Mouse (Mus musculus): ENCODE results near the gene Lrrc46.

The Lrrc46 gene

DNA sequence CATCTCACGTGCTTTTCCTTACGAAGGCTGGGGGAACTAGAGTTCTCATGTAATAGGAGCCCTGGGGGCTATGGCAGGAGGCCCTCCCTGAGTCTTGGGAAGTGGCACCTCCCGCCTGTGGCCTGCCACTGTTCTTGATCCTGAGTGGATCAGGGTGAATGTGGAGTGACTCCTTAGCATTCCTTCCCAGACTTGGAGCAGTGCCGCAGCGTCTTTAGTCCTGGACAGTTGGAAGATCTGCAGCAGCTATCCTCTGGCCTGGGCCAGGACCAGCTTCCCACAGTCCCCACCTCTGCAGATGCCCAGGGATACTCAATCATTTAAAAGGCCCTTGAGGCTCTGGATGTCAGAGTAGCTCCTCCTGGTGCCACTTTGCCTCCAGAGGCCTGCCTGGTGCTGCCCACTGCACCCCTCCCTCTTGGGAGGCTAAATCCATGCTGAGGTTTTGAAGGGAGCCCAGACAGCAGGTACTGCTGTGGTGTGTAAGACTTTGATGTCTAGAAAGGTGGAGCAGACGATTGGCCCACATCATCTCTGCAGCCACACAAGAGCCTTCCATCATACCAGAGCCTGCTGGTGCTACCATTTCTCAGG lies 8.4 kb upstream of the Lrrc46 start:
- DNase-seq: no peak

GRCm38 (mm10) chr11:97048090-97048650 lies 7.0 kb upstream of the Lrrc46 start:
- DNase-seq: no peak

DNA sequence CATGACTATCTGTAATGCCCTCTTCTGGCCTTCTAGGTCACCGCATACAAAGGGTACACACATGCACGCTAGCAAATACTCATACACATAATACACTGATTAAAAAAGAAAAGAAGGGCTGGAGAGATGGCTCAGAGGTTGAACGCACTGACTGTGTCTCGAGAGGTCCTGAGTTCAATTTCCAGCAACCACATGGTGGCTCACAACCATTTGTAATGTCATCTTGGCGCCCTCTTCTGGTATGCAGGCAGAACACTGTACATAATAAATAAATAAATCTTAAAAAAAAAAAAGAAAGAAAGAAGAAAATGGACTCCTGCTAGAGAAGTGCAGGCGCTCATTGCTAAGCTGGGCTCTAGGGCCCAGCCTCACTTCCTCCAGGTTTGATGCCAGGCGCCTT lies 4.7 kb upstream of the Lrrc46 start:
- DNase-seq: no peak

DNA sequence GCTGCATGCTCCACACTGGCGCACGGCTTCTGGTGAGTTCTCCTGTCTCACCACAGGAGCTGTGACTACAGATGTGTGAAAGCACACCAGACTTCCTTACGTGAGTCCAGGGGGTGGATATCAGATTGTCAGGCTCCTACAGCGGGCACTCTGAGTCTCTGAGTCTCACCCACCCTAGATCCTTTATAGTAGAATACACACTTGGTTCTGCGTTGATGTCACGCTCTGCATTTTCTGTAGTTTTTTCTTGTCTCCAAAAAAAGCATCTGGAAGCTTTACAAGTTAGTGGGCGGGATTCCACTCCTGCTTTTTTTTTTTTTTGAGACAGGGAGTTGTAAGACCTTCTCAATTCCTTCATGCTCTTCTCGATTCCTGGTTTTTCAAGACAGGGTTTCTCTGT lies 3.7 kb upstream of the Lrrc46 start:
- DNase-seq: no peak

GRCm38 (mm10) chr11:97040301-97041021 lies 746 bp downstream of the Lrrc46 start:
- no peak for DNase-seq

DNA sequence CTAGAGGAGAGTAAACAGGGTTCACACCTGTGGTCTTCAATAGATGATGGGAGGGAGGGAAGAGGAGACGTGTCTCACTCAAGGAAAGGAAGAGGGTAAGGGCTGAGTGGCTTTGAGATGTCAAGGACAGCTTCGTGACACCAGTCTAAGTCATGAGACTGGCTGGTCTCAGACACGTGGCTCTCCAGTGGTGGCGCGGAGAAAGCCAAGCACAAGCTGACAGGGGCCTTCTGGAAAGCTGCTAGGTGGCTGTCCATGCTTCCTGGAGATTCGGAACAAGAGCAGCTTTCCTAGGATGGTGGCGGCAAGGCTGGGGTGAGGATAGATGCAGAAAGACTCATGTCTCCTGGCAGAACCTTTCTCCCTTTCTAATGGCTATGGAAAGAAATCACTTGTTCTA lies 2.3 kb downstream of the Lrrc46 start:
- no peak for DNase-seq

- peak; percentile 47 to 63 for DNase-seq
Observed at GRCm38 (mm10) chr11:97036141-97036540, 5.1 kb downstream of the Lrrc46 start.

DNA sequence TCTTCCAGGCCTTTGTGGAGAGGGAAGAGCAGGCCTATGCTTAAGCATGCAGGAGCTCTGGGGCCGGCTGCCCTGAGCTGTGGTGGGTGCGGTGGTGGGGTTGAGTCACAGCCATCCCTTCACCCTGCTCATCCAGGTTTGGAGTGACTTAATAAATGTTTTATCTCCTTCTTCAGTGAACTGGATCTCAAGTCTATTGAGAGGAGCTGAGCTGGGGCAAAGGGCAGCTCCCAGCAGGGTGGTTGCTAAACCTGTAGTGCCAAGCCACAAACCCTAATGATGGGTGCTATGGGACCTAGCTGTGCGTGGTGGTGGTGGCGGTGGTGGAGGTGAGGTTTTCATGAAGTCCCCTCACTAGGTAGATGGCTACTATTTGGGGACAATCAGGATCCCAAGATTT lies 7.4 kb downstream of the Lrrc46 start:
- no peak for DNase-seq

GRCm38 (mm10) chr11:97032499-97032898 lies 8.7 kb downstream of the Lrrc46 start:
- no peak for DNase-seq

GRCm38 (mm10) chr11:97031977-97032376 lies 9.2 kb downstream of the Lrrc46 start:
- no peak for DNase-seq

GRCm38 (mm10) chr11:97030426-97030825 lies 10.8 kb downstream of the Lrrc46 start:
- no peak for DNase-seq

GRCm38 (mm10) chr11:97029686-97030417 lies 11.4 kb downstream of the Lrrc46 start, which contains the start of gene Scrn2:
Gene Scrn2 (plus strand): TSS chr11:97029938.
- DNase-seq: peak; percentile 85 to 87

- DNase-seq: peak; percentile 83 to 87
Observed at GRCm38 (mm10) chr11:97025721-97026344, 15.4 kb downstream of the Lrrc46 start.

GRCm38 (mm10) chr11:97024977-97025376 lies 16.2 kb downstream of the Lrrc46 start:
- no peak for DNase-seq

DNA sequence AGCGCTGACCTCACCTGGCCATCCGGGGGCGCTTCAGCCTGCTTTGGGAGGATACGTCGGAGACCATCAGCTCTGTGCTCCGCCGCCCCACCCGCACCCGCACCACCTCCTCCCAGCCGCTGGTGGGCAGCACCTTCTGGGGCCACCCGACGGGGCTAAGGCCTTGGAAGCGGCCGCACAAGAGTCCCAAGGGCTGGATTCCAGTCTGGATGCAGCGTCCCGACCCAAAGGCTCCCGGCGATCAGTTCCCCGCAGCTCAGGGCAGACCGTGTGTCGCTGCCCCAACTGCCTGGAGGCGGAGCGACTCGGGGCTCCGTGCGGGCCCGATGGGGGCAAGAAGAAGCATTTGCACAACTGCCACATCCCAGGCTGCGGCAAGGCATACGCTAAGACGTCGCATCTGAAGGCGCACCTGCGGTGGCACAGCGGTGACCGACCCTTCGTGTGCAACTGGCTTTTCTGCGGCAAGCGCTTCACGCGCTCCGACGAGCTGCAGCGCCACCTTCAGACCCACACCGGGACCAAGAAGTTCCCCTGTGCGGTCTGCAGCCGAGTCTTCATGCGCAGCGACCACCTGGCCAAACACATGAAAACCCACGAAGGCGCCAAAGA lies 19.2 kb downstream of the Lrrc46 start:
- DNase-seq: peak; percentile 70 to 80

GRCm38 (mm10) chr11:97021121-97021765 lies 20.0 kb downstream of the Lrrc46 start:
- no peak for DNase-seq

DNA sequence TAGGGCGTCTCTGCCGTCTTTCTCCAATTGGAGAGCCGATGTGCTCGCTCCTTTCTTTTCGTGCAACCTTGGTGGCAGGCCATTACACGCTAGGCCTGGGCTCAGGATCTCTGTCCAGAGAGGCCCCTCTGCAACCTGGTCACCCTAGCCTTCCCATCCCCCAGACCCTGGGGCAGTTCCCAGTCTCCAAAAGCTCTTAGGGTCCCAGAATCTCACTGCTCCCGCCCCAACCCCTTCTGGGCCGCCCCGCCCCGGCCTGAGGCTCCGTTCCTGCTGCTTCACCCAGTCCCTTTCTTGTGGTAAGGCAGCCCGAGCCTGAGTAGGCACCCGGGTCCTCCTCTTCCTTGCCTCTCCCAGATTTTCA lies 21.9 kb downstream of the Lrrc46 start:
- no peak for DNase-seq

GRCm38 (mm10) chr11:97018583-97019344 lies 22.4 kb downstream of the Lrrc46 start:
- DNase-seq: no peak

DNA sequence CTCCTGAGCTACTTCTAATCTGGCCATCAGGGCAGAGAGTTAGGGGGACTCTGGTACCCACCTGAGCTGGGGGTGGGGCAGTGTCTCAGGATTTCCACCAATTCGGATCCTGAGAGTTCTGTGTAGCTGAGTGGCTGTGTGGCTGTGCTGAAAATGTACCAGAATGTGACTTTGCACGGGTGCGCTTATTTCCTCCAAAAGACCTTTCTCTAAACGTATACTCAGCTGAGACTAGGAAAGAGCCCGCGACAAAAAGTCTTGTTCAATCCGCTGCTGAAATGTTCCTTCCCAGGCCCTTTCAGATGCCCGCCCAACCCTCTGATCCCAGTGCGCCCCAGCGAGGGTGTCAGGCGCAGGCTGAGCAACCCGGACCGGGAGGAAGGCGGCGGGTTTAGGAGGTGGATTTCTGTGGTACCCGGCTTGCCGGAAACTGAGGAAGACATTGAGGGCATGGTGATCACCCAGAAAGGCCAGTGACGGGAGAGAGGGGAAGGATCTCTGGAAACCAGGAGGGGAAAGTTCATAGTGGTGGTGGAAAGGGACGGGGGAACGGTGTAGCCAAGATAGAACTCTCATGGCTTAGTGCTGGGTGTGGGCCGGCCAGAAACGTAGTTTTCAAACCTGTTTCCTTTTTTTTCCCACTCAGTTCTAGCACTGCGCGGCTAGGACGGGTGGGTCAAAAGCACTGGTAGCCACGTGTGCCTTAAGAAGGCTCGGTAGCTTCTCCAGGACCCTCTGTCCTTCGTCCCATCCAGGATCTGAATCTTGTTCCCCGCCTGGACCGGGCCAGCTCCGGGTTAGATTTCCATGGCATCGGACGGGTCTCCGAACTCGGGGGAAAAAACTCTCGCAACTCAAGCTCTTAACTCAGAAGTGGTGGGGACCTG lies 23.3 kb downstream of the Lrrc46 start:
- no peak for DNase-seq

- no peak for DNase-seq
Observed at GRCm38 (mm10) chr11:97013121-97013670, 28.0 kb downstream of the Lrrc46 start, which contains the start of gene Sp6. Gene Sp6 (plus strand): TSS chr11:97013394.

Data from cerebellum, postnatal 36 days (tissue).